Mouse (Mus musculus): ENCODE measurements at regions not wholly inside any gene's neighbourhood (a gene's known extent, or its start where the extent isn't known, plus 50 kb on each side); places are given as distances from the start of the nearest gene placed in this dataset.
"Not testable (repeated sequence)": the region's sequence is repeated elsewhere in the genome, so short reads cannot be mapped to it uniquely, and the experiment has no call there.

DNA sequence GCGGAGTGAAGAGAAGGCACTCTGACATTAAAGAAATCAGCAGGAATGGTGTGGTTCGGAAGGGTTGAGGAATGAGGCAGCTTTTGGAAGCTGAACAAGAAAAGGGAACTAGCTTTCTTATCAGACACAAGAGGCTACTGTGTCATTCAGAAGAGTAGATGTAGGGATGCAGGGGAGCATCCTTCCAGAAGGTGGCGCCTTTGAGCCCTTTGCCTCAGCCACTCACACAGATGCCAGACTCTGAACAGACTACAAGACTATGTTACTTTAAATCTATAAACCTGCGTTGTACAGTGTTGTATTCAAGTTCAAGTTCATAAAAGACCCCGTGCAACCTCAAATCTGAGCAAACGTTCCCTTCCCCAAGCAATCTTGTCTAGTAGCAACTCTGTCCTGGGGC lies 128.9 kb downstream of the Kap start:
- not testable (repeated sequence) for DNase-seq

DNA sequence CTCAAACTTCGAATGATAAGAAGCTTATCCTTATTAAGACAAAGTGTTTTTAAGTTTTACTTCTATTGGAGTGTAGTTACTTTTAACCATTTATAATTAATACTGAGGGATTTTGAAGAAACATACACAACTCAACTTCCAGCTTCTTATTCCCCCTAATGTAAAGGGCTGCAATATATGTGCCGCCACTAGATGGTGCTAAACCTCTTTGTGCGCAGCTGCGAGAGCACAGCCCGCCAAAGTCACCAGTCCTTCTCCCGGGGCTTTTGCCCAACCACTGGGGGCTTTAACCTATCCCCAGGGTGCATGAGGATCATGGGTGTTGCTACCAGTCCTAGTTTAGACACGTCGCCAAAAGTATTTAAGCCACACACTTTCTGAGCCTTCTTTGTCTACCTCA lies 146.8 kb downstream of the Kap start:
- DNase-seq: peak; percentile 32

DNA sequence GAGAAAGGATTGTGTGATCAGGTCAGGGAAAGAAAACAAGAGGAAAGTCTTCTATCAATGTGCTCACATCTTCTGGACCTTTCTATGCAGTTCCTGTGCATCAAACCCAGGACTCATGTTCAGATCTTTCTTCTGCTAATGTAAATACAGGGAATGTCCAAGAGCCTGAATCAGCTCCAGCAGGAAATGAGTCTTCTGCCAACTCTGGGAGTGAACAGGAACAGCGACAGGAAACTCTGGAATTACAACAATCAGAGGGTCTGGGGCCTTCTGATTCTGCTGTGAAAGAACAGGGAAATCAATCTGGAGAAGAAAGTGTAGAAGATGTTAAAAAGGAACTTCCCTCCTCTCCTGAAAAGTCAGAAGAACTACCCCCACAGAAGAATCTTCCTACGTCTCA lies 151.9 kb downstream of the Kap start:
- no peak for DNase-seq

Measured in right cerebral cortex, postnatal 14 days (tissue).